8 mouse cellular contexts compared by ENCODE assay signal in genomic region chr2:28294509-28294908, GRCm38 (mm10).
DNase-seq lines count a peak whose midpoint lies in the region; TF ChIP-seq lines count a peak whose summit lies in the region.
"Had no signal": no experiment of that assay in that cellular context is flagged by ENCODE, and none has a peak within 500 bp of the region (broad histone marks: within the 10 kb centered on the region; RNA-seq: fewer than 3 reads in every experiment).

No protein-coding gene starts in this region.

- intact Hi-C loops in gastrocnemius, adult 2 months (cut with DNase I) = no loop called here

- DNase-seq in lung, postnatal 36 days = peak; percentile 7
- no peak for DNase-seq in lung, adult 18-20 months
- DNase-seq in gastrocnemius, adult 2 months = peak; percentile 69
- DNase-seq in kidney, postnatal 14 days = peak; percentile 78
- DNase-seq in testis, postnatal 10 days (ENCODE audit: low spot score) = peak; percentile 49
- no peak for DNase-seq in ovary, adult 18-20 months (ENCODE audit: low spot score)
- DNase-seq in frontal cortex, postnatal 36 days (ENCODE audit: low spot score in 2 of 2) = no peak
- DNase-seq: right cerebral cortex, adult 18-20 months had no signal

- no peak overlapping the region for H3K27ac ChIP-seq in gastrocnemius, adult 2 months

- no peak for TF ChIP-seq CTCF in gastrocnemius, adult 2 months (IDR thresholded peaks at IDR 0.05)

- no peak overlapping the region for H3K4me3 ChIP-seq in gastrocnemius, adult 2 months

Comparison
In these comparisons a context has a peak if more than half of its experiments do, and no peak if none do; other contexts are left out.
1. DNase-seq: peak in lung, postnatal 36 days (single experiment), gastrocnemius, adult 2 months (single experiment), kidney, postnatal 14 days (single experiment) and testis, postnatal 10 days (single experiment); none in lung, adult 18-20 months (0 of 2), ovary, adult 18-20 months (single experiment) and frontal cortex, postnatal 36 days (0 of 2).